Mouse (Mus musculus): Measurements from ENCODE around the gene Ubr4.

The Ubr4 gene

DNA sequence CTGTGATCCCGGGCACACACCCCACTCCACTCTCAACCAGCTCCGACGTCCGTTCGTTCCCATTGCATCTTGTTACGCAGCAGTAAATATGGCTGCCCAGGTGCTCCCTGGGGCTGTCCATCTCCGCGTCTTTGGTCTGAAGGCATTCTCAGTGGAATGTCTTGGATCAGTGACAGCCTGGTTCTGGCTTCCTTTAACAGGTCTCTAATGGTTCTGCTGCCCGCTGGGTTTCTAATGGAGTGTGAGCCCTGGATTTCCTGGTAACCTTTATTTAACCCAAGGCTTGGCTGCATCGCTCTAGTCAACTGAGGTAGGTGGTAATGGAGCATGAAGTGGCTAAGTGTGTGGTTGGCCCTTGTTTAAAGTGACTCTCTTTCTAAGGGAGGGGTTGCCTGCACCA lies 179.7 kb downstream of the Ubr4 start:
- DNase-seq (ENCODE audit: extremely low spot score, low spot score): no peak

DNA sequence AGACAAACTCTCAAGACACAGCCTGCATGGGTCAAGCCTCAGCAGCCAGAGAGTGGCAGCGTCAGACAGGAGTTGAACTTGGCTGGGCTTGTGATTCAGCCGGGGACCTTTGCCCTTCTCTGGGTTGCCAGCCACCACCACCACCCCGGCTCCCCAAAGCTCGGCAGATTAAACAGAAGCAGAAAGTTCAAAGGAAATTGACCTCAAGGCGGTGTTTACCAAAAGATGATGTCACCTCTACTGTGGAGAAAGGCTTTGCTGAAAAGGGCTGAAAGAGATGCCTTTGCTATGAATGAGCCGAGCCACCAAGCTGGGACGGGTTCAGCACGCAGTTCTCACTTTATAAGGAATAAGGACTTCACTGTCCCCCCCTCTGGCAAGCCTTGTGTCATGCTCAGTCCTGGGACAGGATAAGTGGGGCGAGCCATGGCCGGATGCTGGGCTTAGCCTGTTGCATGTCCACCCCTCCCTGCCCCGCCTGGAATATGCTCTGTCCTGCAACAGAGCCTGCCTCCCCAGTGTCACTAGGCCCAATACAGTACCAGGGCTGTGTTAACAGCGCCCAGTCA lies 182.8 kb downstream of the Ubr4 start:
- peak; percentile 25 for DNase-seq (ENCODE audit: extremely low spot score, low spot score)

DNA sequence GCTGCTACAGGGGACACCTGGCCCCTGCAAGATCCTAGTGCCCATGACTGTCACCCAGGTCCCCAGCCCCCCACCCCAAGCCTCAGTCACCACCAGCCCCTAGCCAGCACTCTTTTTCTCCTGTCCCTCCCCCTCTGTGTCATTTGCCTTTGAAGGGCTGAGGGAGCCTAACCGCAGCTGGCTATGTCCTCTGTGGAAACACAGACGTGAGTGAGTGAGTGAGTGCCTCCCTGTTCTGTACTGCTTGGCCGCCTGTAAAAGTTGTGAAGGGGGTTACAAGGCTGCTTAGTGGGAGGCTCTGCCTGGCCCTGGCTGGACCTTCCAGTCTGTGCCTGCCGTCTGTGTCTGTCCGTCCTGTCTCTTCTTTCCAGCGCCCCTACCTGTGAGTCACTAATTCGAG lies 183.3 kb downstream of the Ubr4 start:
- DNase-seq (ENCODE audit: extremely low spot score, low spot score): no peak

DNA sequence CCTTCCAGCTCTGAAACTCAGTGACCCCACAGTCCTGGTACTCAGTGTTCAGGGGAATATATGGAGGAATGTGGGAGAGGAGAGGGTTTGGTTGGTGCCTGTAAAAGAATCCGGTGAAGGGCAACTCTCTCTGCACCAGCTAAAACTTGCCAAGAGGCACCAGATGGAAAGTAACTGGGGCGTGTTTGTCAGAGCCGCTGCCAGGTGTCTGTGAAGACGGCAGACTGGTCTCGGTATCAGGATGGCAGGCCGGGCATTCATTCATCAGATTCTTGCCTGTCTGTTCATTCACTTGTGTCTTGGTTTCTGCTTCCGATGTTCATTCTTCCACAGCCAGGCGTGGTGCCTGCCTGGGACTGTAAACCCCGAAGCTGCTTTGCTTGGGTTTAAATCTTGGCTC lies 184.3 kb downstream of the Ubr4 start:
- DNase-seq (ENCODE audit: extremely low spot score, low spot score): no peak
